Mouse (Mus musculus): ENCODE results near the gene Stat6.

Gene Stat6

GRCm38 (mm10) chr10:127615591-127615990 lies 27.2 kb upstream of the Stat6 start:
- no peak for DNase-seq

DNA sequence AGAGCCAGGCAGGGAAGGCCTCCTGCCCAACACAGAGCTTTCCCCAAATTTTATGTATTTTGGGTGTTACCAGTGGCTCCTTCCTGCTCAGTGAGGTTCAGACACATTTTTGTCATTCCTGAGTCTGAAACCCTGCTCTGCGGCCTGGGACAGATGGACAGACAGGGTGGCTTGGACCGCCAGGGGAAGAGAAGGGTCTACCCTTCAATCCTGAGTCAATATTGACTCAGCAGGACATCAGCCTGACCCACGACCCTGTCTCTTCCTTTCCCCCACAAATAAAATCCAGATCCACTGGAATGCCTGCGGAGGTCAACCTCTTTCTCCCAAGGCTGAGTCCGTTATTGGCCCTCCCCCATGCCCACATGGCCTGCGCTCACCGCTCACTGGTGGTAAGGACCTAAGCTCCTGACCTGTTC lies 26.5 kb upstream of the Stat6 start:
- no peak for DNase-seq

- no peak for DNase-seq
These were observed 25.5 kb upstream of the Stat6 start for GRCm38 (mm10) chr10:127617294-127617693.

GRCm38 (mm10) chr10:127618173-127618572 lies 24.6 kb upstream of the Stat6 start:
- no peak for DNase-seq

DNA sequence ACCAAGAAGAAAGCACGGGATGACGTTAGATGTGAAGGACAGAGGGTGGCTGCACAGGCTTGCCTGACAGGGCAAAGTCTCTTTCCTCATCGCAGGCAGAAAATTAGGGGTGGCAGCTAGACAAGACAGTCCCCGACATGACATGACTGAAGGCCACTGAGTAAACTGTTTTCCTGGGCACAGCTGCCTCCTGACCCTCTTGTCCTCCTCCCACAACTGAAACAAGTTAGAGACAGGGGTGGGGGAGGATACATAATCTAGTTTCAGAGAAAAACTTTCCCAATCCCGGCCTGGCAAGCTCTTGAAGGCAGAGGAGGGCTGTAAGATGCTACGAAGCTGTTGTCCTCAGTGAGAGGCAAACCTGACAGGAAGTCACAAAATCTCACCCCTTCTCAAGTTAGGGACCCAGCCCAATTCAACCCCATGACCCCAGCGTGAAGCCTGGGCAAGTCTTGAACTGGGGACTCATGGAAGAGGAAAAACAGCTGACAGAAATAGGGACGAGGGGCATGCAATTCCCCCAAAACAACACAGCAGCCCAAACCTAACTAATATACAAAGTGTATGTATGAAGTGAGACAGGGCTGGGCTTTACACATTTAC lies 23.6 kb upstream of the Stat6 start:
- DNase-seq, result no peak

DNA sequence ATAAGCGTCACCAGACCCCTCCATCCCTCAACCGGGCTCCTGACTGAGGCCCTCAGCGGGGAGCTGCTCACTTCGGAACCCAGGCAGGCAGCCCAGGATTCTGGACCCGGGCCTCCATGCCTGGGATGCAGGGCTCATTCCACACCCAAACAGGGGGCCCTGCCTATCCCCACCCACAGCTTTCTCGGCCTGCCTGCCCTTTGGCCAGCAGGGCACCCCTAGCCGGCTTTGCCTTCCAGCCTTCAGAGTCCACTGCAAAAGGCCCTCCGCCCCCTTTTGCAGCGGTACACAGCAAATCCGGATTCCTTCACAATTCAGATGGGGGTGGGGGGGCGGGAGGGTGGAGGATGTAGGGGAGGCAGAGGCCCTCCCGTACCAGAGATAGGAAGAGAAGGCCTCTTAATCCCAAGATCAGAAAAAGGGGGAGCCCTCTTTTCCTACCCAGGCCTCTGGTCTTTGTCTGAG lies 22.8 kb upstream of the Stat6 start:
- DNase-seq, result no peak

- peak in 1 of 2 experiments; percentile 11 for DNase-seq
These were observed 22.2 kb upstream of the Stat6 start, which contains the start of gene Lrp1 for GRCm38 (mm10) chr10:127620406-127621190. TSS of gene Lrp1 (minus strand) at chr10:127621148.

GRCm38 (mm10) chr10:127621191-127622056 lies 21.4 kb upstream of the Stat6 start:
- DNase-seq, result peak; percentile 49 to 61

GRCm38 (mm10) chr10:127622057-127622392 lies 20.8 kb upstream of the Stat6 start:
- DNase-seq, result peak; percentile 32 to 57

GRCm38 (mm10) chr10:127622661-127623060 lies 20.1 kb upstream of the Stat6 start:
- no peak for DNase-seq

DNA sequence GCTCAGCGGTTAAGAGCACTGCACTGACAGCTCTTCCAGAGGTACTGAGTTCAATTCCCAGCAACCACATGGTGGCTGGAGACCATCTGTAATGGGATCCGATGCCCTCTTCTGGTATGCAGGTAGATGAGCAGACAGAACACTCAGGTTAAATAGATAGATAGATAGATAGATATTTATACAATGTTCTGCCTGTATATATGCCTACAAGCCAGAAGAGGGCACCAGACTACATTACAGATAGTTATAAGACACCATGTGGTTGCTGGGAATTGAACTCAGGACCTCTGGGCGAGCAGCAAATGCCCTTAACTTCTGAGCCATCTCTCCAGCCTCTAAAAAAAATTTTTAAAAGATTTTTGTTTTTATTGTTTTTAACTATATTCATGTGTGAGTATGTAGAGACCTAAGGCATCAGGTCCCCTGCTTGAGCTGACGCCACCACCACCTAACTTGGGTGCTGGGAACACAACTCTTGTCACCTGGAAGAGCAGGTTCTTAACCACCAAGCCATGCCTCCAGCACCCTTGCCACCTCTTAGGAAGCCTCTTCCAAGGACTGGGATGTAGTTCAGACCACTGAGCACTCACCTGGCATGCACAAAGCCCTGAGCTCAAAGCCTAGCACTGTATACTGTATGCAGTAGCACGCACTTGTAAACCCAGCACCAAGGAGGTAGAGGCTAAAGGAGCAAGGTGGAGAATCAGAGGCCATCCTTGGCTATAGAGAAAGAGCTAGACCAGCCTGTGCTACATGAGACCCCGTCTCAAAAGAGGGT lies 19.2 kb upstream of the Stat6 start:
- DNase-seq, result no peak

DNA sequence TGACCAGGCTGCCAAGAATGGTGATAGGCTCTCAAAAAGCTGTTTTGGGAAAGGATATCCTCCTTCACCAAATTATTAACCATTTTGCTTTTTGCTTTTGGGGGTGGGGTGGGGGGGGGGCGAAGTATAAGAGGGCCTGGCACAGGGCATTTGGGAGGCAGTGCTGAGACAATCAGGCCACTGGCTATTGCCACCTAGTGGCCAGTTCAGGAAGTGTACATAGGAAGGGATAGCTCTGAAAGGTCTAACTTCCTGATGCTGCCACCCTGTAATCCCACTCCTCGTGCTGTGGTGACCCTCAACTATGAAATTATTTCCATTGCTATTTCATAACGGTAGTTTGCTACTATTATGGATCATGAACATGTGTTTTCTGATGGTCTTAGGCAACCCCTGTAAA lies 16.4 kb upstream of the Stat6 start:
- DNase-seq, result peak in 1 of 2 experiments; percentile 45

DNA sequence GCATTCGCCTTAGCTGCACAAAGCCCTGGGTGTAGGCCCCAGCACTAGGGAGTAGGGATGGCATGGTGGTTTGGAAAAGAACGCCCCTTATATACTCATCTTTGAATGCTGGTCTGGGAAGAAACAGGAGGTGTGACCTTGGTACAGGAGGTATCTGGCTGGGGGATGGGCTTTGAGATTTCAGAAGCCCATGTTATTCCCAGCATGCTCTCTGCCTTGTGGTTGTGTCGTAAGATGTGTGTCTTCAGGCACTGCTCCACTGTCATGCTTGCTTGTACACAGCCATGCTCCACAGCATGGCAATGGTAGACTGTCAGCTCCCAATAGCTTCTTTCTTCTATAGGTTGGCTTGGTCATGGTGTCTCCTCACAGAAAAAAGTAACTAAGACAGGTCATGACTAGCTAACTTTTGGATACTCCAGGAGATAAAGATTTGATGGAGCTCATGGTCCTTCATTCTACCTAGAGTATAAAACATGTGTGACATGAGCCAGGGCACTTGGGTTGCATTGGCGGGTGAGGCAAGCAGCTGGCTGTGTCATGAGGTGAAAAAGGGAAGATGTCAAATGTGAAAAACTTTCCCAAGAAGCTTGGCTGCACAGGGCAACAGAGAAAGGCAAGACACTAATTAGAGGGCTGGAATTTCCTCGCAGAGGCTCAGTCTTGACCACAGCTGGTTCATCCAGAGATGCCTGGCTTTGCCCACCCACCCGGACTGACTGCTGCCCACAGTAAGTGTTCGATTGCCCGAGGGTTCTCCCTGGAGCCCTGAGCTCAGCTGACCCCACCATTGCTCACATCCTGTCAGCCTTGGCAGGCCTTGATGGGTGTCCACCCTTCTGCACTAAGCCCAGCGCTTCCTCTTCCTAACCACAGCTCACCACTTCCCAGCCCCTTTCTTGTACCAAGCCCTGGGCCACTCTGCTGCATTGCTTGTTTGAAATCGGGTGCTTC lies 11.2 kb upstream of the Stat6 start:
- no peak for DNase-seq

GRCm38 (mm10) chr10:127632668-127633271 lies 10.0 kb upstream of the Stat6 start:
- no peak for DNase-seq

GRCm38 (mm10) chr10:127640421-127640820 lies 2.4 kb upstream of the Stat6 start:
- DNase-seq, result no peak

- DNase-seq, result peak; percentile 77 to 92
These were observed 670 bp upstream of the Stat6 start for GRCm38 (mm10) chr10:127641861-127642771.

DNA sequence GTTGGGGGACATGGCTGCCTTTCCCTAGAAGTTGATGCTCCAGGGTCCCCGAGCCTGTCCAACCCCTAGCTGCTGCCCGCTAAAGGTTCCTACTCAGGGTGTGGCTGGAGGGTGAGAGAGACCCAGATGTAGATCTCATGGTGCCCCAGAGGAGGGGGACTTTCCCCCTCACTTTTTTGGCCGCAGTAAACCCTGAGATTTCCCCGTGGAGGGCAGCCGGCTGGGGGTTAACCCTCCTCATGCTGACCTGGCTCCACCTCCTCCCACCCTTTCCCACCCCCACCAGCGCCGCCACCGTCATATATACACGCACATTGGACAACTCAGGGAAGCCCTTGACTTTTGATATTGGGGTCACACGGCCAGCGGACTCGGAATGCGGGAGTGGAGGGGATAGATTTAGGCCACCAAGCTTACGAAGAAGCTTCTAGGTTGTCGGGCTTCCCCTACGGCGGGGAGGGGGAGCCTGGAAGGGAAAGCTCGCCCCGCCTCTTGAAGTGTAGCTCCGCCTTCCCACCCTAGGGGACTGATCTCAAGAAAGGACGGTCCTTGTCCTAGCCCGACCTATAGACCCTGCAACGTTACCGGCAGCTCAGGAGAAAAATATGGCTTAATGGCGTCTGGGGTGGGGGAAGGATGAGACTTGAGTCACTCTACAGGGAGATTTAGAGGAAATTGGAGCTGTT lies 910 bp downstream of the Stat6 start:
- DNase-seq, result peak; percentile 74 to 86

DNA sequence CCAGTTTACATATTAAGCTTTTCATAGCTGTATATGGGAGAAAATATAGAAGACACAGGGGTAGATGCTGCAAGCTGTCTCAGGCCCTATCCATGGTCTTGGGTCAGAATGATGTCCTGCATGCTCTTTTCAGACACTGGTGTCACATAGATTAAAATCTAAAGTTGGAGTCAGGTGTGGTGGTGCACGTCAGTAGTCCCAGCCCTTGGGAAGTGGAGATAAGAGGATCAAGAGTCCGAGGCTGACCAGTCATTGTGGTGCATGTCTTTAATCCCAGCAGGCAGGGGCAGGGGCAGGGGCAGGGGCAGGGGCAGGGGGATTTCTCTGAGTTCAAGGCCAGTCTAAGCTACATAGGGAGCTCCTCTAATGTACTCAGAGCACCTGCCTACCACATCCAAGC lies 3.0 kb downstream of the Stat6 start:
- DNase-seq, result no peak
